Mouse (Mus musculus) neural tube, embryonic 12.5 days (tissue): ENCODE data around the gene Napsa. TPM values are rescaled to one million over a fixed set of nuclear protein-coding genes. Genes with fewer than 3 reads are reported as not detected.

Experiments used
- ATAC-seq: fragments of 200-750 bp; cut with Nextera tagmentation; 2 replicates; pipeline ENCODE4 v1.8.0; 2017; ENCODE audit warnings: low read depth, mild to moderate bottlenecking, moderate TSS enrichment, moderate library complexity; ENCODE audit not compliant: low FRiP score
- H3K27ac ChIP-seq: fragments of 300-500 bp; sonication (generic); 2 replicates; pipeline ENCODE4 v1.5.1; 2016
- H3K27me3 ChIP-seq: fragments of 300-500 bp; sonication (generic); replicated peaks from 2 replicates; pipeline ENCODE4 v1.6.1; 2016; ENCODE audit warnings: mild to moderate bottlenecking
- H3K36me3 ChIP-seq: fragments of 300-500 bp; sonication (generic); 2 replicates; pipeline ENCODE4 v1.6.1; 2016; ENCODE audit warnings: mild to moderate bottlenecking
- H3K4me1 ChIP-seq: fragments of 300-500 bp; sonication (generic); 2 replicates; pipeline ENCODE4 v1.6.1; 2016
- H3K4me2 ChIP-seq: fragments of 300-500 bp; sonication (generic); replicated peaks from 2 replicates; pipeline ENCODE4 v1.6.1; 2016; ENCODE audit warnings: mild to moderate bottlenecking
- H3K4me3 ChIP-seq: fragments of 300-500 bp; sonication (generic); 2 replicates; pipeline ENCODE4 v1.5.1; 2016
- H3K9ac ChIP-seq: fragments of 300-500 bp; sonication (generic); 2 replicates; pipeline ENCODE4 v1.6.1; 2016; ENCODE audit warnings: mild to moderate bottlenecking
- H3K9me3 ChIP-seq: fragments of 300-500 bp; sonication (generic); 2 replicates; pipeline ENCODE4 v1.6.1; 2016; ENCODE audit warnings: mild to moderate bottlenecking
- WGBS: fragments of 180-500 bp; shearing (Covaris S2); methylation state at CpG from one replicate; pipeline ENCODE4 v1.1.7; 2016; 5-methylcytosine and 5-hydroxymethylcytosine counted together
- polyA plus RNA-seq: library from polyadenylated mRNA; unstranded; fragments of >200 nt; fragmentation: Nextera tagmentation; extraction: Ambion mirVana; gene quantifications from 2 replicates; pipeline ENCODE4 v1.2.1, GENCODE M21; 2016

Gene Napsa
- polyA plus RNA-seq, 1 experiment from 2014 or later = 0.74 TPM

DNA sequence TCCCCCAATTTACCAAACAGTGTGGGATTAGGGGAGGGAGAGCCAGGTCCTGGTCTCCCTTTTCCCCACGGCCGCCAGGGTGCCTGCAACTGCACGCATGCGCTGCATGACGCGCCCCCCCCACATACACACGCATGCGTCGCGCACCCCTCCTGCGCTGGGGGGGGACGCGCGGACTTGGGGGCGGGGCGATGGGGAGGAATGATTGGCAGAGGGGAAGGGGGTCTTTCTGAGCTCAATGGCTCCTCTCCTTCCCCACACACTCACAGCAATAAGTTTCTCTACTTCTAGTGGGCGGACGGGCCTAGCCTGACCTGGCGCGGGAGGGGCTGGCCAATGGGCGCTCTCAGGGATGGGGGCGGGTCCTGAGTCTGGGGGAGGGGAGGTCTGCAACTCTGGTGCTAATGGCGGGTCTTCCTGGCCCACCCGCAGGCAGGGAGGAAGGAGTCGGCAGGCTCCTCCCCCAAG is 32.0 kb downstream of the Napsa start:
- H3K9ac ChIP-seq = no peak overlapping the region
- under 1% methylated on average over 17 of the region's 25 CpGs for WGBS
- peak; percentile 57 for ATAC-seq
- peaks cover 46% of the 10 kb centered on the region for H3K27me3 ChIP-seq
- no peak overlapping the region for H3K27ac ChIP-seq
- H3K4me2 ChIP-seq = peak overlapping the region; percentile 57
- no peaks in the 10 kb centered on the region for H3K9me3 ChIP-seq
- H3K4me3 ChIP-seq = peak overlapping the region; percentile 26
- H3K36me3 ChIP-seq = no peaks in the 10 kb centered on the region
- peaks cover 31% of the 10 kb centered on the region for H3K4me1 ChIP-seq

DNA sequence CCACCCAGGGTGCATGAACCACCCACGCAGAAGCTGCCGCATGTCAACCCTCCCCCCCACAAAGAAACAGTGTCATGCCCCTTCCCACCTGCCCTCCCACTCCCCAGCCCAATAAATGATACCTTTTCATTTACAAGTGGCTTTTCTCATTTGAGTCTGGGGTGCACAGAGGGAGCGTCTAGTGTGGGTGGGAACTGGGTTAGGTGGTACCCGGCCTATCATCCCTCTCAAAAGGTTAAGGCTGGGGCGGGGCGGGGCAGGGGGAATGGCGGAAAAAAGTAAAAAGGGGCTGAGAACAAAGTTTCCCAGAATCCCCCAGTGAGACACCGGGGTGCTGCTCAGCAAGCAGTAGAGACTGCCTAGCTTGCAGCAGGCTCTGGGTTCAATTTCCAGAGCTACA is 32.4 kb downstream of the Napsa start:
- Histone ChIP-seq H3K9ac (no peak overlapping the region), H3K4me1 (peaks cover 31% of the 10 kb centered on the region), H3K27me3 (peaks cover 46% of the 10 kb centered on the region), H3K36me3 (no peaks in the 10 kb centered on the region), H3K27ac (no peak overlapping the region), H3K4me2 (peak overlapping the region; percentile 57), H3K4me3 (no peak overlapping the region; the same call in 1 of the 2 replicates), H3K9me3 (no peaks in the 10 kb centered on the region)
- WGBS = 0% methylated on average over 8 of the region's 8 CpGs
- 0 out of 2 replicates have a peak, but pooled peaks have one; percentile 15 for ATAC-seq

DNA sequence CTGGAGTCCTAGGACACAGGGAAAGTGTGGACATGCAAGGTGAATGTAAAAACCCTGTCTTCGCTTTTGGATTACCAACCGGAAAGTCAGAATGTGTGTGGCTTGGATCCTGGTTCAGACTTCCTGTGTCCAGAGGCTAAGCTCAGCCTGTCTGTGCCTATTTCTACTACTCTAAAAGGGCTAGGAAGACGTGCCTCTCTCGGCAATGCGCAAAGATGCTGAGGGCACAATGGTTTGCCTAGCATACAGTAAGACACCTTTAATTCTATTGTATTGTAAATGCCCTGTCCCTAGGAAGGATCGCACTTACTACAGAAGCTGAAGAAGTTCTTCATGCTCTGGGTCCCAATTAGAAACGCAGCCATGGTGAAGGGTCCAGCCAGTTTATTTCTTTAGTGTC is 33.3 kb downstream of the Napsa start:
- no peak for ATAC-seq

DNA sequence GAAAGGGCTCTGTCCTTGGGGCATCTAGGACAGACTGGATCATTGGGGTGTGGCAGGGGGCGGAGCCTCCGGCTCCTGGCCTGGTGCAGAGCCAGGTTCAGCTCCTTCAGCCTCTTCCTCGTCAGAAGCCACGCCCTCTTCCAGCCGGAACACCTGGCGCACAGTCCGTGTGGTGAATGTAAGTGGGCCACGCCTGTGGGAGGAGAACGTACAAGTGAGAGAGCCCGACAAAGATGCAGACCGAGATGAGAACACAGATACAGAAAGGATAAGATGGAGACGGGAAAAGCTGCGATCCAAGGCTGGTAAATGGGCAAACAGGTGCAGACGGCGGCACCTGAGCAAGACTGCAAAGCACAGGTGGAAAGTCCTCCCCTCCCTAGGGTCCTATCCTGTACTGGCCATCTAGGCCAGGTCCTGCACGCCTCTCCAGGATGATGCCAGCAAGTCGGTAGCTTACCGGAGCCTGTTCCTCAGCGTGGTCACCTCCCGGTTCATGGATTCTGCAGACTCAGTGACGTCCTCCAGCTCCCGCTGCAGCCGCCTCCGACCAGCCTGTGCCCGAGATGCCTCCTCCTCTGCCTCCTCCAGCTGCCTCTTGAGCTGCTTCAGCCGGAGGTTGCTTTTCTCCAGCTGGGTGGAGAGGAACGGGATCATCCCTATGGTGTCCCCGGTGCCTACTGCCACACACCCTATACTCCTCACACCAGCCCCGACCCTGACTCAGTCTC is 34.2 kb downstream of the Napsa start:
- Histone ChIP-seq H3K4me2 (no peak overlapping the region), H3K4me3 (no peak overlapping the region), H3K36me3 (no peaks in the 10 kb centered on the region), H3K27ac (no peak overlapping the region), H3K9ac (no peak overlapping the region), H3K4me1 (peaks cover 30% of the 10 kb centered on the region), H3K27me3 (peaks cover 41% of the 10 kb centered on the region), H3K9me3 (no peaks in the 10 kb centered on the region)
- ATAC-seq = no peak
- 10% methylated on average over 29 of the region's 29 CpGs for WGBS

More for the DNA sequence above, 33.3 kb downstream of the Napsa start:
- 41% methylated on average over 7 of the region's 7 CpGs for WGBS
- H3K4me1 ChIP-seq = peaks cover 31% of the 10 kb centered on the region
- H3K27me3 ChIP-seq = peaks cover 46% of the 10 kb centered on the region
- no peaks in the 10 kb centered on the region for H3K36me3 ChIP-seq
- no peak overlapping the region for H3K4me2 ChIP-seq
- no peak overlapping the region for H3K9ac ChIP-seq
- no peak overlapping the region for H3K4me3 ChIP-seq
- H3K9me3 ChIP-seq = no peaks in the 10 kb centered on the region
- H3K27ac ChIP-seq = no peak overlapping the region

DNA sequence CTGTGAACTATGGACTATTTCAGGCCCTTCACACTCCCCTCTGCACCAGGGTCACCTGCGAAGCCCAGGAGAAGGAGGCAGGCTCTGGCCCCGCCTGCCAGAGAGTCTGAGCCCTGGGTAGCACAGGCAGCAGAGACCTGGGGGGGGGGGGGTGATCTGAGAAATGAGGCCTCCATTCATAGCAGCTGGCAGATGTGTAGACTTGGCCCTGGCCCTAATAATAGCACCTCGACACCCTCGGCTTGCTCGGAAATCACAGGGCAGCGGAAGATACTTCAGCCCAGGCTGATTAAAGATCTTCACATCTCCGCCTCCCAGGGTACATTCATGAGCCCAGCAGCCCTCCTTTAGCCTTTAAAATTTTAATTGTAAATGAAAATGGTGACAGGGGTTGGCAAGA is 40.0 kb downstream of the Napsa start:
- peaks cover 27% of the 10 kb centered on the region for H3K27me3 ChIP-seq
- 80% methylated on average over 7 of the region's 7 CpGs for WGBS
- peaks cover 8% of the 10 kb centered on the region; the same call in 1 of the 2 replicates for H3K4me1 ChIP-seq
- ATAC-seq = no peak
- H3K36me3 ChIP-seq = no peaks in the 10 kb centered on the region
- no peak overlapping the region for H3K4me3 ChIP-seq
- H3K9ac ChIP-seq = no peak overlapping the region
- H3K9me3 ChIP-seq = no peaks in the 10 kb centered on the region
- H3K4me2 ChIP-seq = no peak overlapping the region
- no peak overlapping the region for H3K27ac ChIP-seq

DNA sequence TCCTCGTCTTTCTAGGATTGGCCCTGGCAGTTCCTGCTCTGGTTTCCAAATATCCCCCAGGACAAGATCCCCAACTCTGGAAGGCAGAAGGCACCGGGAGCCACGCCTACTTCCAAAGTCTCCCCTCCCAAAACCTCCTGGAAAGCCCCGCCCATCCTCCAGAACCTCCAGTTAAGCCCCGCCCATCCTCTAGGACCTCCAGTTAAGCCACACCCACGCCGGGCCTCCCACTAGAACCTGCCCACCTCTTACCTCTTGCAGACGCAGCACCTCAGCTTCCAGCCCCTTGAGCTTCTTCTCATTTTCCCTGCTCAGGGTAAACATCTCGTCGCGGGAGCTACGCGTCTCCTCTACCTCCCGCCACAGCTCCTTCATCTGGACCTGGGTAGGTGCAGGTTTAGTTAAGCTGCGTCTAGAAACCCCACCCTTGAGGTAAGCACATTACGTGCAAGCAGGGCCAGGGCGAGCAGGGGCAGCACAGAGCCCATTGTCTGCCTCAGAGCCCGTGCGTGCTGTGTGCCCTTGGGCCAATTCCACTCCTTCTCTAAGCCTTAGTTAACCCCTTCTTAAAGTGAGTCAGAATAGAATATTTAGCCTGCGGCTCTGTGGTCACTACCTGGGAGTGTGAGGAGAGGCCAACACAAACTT is 42.0 kb downstream of the Napsa start:
- H3K9ac ChIP-seq = no peak overlapping the region
- no peak overlapping the region for H3K27ac ChIP-seq
- ATAC-seq = no peak
- no peaks in the 10 kb centered on the region for H3K9me3 ChIP-seq
- H3K4me1 ChIP-seq = peaks cover 8% of the 10 kb centered on the region; the same call in 1 of the 2 replicates
- no peaks in the 10 kb centered on the region for H3K36me3 ChIP-seq
- H3K4me3 ChIP-seq = no peak overlapping the region
- H3K4me2 ChIP-seq = peak overlapping the region; percentile 30; the same call in 1 of the 2 replicates
- 9% methylated on average over 20 of the region's 20 CpGs for whole genome bisulfite sequencing
- H3K27me3 ChIP-seq = peaks cover 20% of the 10 kb centered on the region

DNA sequence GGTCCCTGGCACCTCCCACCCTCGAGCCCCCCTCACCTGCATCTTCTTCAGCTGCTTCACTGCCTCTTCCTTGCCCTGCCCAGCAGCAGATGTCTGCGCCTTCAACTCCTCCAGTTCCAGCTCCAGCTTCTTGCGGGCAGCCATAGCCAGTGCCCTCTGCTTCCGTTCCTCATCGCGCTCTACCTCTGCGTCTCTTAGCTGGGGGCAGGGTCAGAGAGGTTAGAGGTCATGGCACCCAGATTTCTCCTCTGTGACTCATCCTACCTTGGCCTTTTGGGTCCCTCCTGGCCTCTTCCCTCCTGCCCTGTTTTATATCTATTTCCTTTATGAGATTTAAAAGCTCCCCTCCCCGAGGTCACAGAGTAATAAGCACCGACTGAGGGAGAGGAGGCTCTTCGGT is 43.1 kb downstream of the Napsa start:
- Histone ChIP-seq H3K4me1 (peaks cover 8% of the 10 kb centered on the region; the same call in 1 of the 2 replicates), H3K27ac (no peak overlapping the region), H3K36me3 (no peaks in the 10 kb centered on the region), H3K9ac (no peak overlapping the region), H3K9me3 (no peaks in the 10 kb centered on the region), H3K4me2 (no peak overlapping the region; the same call in 1 of the 2 replicates), H3K27me3 (peaks cover 20% of the 10 kb centered on the region), H3K4me3 (no peak overlapping the region)
- ATAC-seq = no peak
- WGBS = 11% methylated on average over 10 of the region's 10 CpGs

DNA sequence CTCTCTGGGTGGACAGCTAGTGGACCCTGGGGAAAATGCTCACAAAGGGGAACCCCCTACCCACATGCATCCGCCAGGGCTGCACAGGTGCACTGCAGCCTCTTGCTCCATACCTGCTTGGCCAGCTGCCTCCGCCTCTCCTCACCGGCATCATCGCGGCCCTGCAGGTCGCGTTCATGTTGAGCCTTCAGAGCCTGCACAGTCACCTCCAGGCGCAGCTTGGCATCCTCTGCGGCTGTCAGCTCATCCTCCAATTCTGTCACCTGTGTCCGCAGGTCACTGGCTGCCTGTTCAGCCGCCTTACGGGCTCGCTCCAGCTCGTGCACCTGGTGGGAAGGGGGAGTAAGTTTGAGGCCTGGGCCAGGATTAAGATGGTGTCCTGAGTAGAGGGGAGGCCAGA is 43.8 kb downstream of the Napsa start:
- no peak for ATAC-seq
- WGBS = 85% methylated on average over 14 of the region's 14 CpGs
- no peak overlapping the region for H3K4me2 ChIP-seq

DNA sequence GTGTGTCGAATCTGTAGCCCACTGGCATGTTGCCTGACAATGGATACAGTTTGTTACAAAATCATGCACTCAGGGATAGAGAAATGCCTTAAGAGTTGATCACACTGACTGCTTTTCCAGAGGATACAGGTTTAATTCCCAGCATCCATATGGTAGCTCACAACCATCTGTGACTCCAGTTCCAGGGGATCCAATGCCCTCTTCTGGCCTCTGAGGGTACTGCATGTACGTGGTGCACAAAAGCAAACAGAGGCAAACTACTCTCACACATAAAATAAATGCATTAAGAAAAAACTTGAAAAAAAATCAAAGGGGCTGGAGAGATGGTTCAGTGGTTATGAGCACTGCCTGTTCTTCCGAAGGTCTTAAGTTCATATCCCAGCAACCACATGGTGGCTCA is 44.9 kb downstream of the Napsa start:
- no peak overlapping the region for H3K27ac ChIP-seq
- ATAC-seq = no peak
- WGBS = 73% methylated on average over 3 of the region's 3 CpGs

More for the DNA sequence above, 43.8 kb downstream of the Napsa start:
- Histone ChIP-seq H3K27ac (no peak overlapping the region), H3K36me3 (no peaks in the 10 kb centered on the region), H3K4me1 (peaks cover 8% of the 10 kb centered on the region; the same call in 1 of the 2 replicates), H3K9me3 (no peaks in the 10 kb centered on the region), H3K27me3 (peaks cover 20% of the 10 kb centered on the region), H3K9ac (no peak overlapping the region), H3K4me3 (no peak overlapping the region)

DNA sequence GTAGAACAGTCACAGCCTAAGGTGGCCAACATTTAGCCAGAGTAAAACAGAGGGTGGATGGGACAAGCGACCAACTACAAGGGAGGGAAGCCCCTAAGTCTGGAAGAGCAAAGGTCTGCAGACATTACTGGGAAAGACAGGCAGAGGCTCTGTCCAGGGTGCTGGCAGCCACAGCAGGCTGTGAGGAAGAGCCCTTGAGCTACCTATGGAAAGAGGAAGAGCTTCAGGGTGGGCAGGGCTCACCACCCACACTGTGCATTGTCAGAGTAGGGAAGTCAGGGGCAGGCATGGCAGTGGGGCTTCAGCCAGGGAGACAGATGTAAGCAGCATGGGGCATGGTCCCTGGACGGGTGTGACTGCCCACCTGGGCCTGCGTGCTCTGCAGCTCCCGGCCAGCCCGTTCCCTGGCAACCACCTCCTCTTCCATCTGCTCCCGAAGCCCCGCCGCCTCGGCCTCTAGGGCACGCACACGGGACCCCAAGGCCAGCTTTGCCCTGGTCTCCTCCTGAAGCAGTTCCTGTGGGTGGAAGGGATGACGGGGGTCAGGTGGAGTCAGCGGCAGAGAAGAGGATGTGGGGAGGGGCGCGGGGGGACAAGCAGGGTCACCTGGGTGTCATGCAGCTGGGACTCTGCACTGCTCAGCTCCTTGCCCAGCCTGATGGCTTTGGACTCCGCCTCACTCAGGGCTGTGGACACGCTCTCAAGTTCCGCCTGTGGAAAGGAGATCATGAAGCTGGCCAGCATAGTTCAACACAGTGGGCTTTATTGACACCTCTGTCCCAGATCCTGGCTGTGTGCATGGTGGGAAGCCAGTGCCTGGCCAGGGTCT is 51.7 kb downstream of the Napsa start:
- H3K36me3 ChIP-seq = no peaks in the 10 kb centered on the region
- no peak overlapping the region for H3K9ac ChIP-seq
- no peaks in the 10 kb centered on the region for H3K4me1 ChIP-seq
- WGBS = 46% methylated on average over 18 of the region's 18 CpGs
- H3K4me2 ChIP-seq = no peak overlapping the region
- H3K27ac ChIP-seq = no peak overlapping the region
- peaks cover 11% of the 10 kb centered on the region; the same call in 1 of the 2 replicates for H3K27me3 ChIP-seq
- no peak for ATAC-seq
- no peak overlapping the region for H3K4me3 ChIP-seq
- H3K9me3 ChIP-seq = no peaks in the 10 kb centered on the region

More for the DNA sequence above, 44.9 kb downstream of the Napsa start:
- H3K9ac ChIP-seq = no peak overlapping the region
- no peaks in the 10 kb centered on the region for H3K9me3 ChIP-seq
- H3K4me3 ChIP-seq = no peak overlapping the region
- H3K36me3 ChIP-seq = no peaks in the 10 kb centered on the region
- H3K4me1 ChIP-seq = peaks cover 8% of the 10 kb centered on the region; the same call in 1 of the 2 replicates
- H3K4me2 ChIP-seq = no peak overlapping the region
- peaks cover 20% of the 10 kb centered on the region for H3K27me3 ChIP-seq

DNA sequence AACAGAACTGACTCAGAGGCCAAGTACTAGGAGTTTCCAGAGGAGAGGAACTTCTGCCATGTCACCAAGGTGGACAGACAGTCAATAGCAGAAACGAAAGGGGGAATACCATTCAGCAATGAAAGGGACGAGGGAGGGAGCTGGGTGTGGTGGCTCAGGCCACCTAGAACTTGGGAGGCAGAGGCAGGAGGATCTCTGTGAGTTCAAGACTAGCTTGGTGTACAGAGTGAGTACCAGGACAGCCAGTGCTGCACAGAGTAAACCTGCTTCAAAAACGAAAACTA is 52.3 kb downstream of the Napsa start:
- H3K9ac ChIP-seq = no peak overlapping the region
- H3K27ac ChIP-seq = no peak overlapping the region
- H3K4me3 ChIP-seq = no peak overlapping the region
- ATAC-seq = no peak
- peaks cover 11% of the 10 kb centered on the region; the same call in 1 of the 2 replicates for H3K27me3 ChIP-seq
- H3K9me3 ChIP-seq = no peaks in the 10 kb centered on the region
- H3K36me3 ChIP-seq = no peaks in the 10 kb centered on the region
- no peak overlapping the region for H3K4me2 ChIP-seq
- no peaks in the 10 kb centered on the region for H3K4me1 ChIP-seq
- WGBS = 86% methylated on average over 3 of the region's 3 CpGs

DNA sequence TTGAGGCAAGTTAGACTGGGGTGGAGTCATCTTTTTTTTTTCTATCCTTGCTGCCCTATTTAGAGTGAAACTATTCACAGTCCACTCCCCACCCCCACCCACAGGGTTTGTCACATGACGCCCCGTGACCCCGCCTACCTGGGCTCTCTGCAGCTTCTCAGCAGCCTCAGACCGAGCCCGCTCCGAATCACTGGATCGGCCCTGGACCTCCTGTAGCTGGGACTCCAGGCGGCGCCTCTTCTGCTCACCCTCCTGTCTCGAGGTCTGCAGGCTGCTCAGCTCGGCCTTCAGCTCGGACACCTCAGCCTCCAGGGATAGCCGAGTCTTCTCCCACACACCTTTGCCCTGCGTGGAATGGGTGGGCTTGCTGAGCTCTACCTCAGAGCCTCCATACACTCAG is 52.6 kb downstream of the Napsa start:
- ATAC-seq = no peak
- Histone ChIP-seq H3K27ac (no peak overlapping the region), H3K36me3 (no peaks in the 10 kb centered on the region), H3K9ac (no peak overlapping the region), H3K4me2 (no peak overlapping the region), H3K9me3 (no peaks in the 10 kb centered on the region), H3K4me3 (no peak overlapping the region), H3K27me3 (peaks cover 11% of the 10 kb centered on the region; the same call in 1 of the 2 replicates), H3K4me1 (no peaks in the 10 kb centered on the region)
- 71% methylated on average over 14 of the region's 14 CpGs for WGBS
